Mouse (Mus musculus) hindbrain, embryonic 14.5 days (tissue): ENCODE results near the gene Slc16a1. TPM values are rescaled to one million over a fixed set of nuclear protein-coding genes. Genes with fewer than 3 reads are reported as not detected.

Source experiments
- ATAC-seq: fragments of 200-750 bp; cut with Nextera tagmentation; 2 replicates; pipeline ENCODE4 v1.8.0; 2017; ENCODE audit warnings: moderate number of reproducible peaks, mild to moderate bottlenecking, moderate TSS enrichment, moderate library complexity; ENCODE audit not compliant: low FRiP score
- DNase-seq: peaks from one replicate; pipeline ENCODE4 v3.0.0-alpha.2; 2015; ENCODE audit warnings: low spot score
- H3K27ac ChIP-seq: fragments of 300-500 bp; sonication (generic); 2 replicates; pipeline ENCODE4 v1.5.1; 2014; ENCODE audit warnings: mild to moderate bottlenecking, moderate library complexity
- H3K27me3 ChIP-seq: fragments of 300-500 bp; sonication (generic); 2 replicates; pipeline ENCODE4 v1.6.1; 2014; ENCODE audit warnings: mild to moderate bottlenecking, low read length, mixed read lengths; ENCODE audit not compliant: control insufficient read depth, insufficient read depth
- H3K36me3 ChIP-seq: fragments of 300-500 bp; sonication (generic); replicated peaks from 2 replicates; pipeline ENCODE4 v1.6.1; 2014; ENCODE audit not compliant: control insufficient read depth, insufficient read depth
- H3K4me1 ChIP-seq: fragments of 300-500 bp; sonication (generic); replicated peaks from 2 replicates; pipeline ENCODE4 v1.6.1; 2014; ENCODE audit warnings: antibody characterized with exemption, low read length, mixed read lengths; ENCODE audit not compliant: control insufficient read depth, insufficient read depth
- H3K4me2 ChIP-seq: fragments of 300-500 bp; sonication (generic); replicated peaks from 2 replicates; pipeline ENCODE4 v1.6.1; 2014; ENCODE audit warnings: mild to moderate bottlenecking, moderate library complexity
- H3K4me3 ChIP-seq: fragments of 300-500 bp; sonication (generic); replicated peaks from 2 replicates; pipeline ENCODE4 v1.5.1; 2014; ENCODE audit warnings: mild to moderate bottlenecking, low read length
- H3K9ac ChIP-seq: fragments of 300-500 bp; sonication (generic); 2 replicates; pipeline ENCODE4 v1.6.1; 2014
- H3K9me3 ChIP-seq: fragments of 300-500 bp; sonication (generic); 2 replicates; pipeline ENCODE4 v1.6.1; 2016; ENCODE audit warnings: low read length; ENCODE audit not compliant: control insufficient read depth
- WGBS: fragments of 180-500 bp; shearing (Covaris S2); extraction: QIAGEN DNeasy Blood & Tissue Kit; methylation state at CpG from one replicate; pipeline ENCODE4 v1.1.7; 2014; 5-methylcytosine and 5-hydroxymethylcytosine counted together
- polyA plus RNA-seq: library from polyadenylated mRNA; unstranded; fragments of >200 nt; fragmentation: Nextera tagmentation; extraction: Ambion mirVana; gene quantifications from 2 replicates; pipeline ENCODE4 v1.2.1, GENCODE M21; 2014

The Slc16a1 gene
- polyA plus RNA-seq, 1 experiment from 2014 or later: 10.0 TPM

GRCm38 (mm10) chr3:104654219-104654618 lies 15.8 kb downstream of the Slc16a1 start:
- no peak overlapping the region for H3K4me2 ChIP-seq
- no peak overlapping the region for H3K4me3 ChIP-seq
- H3K36me3 ChIP-seq: peaks cover 21% of the 10 kb centered on the region
- H3K9ac ChIP-seq: no peak overlapping the region
- no peak overlapping the region for H3K27ac ChIP-seq
- DNase-seq (no peak), ATAC-seq (no peak)
- no peaks in the 10 kb centered on the region for H3K4me1 ChIP-seq
- WGBS: 100% methylated on average over 4 of the region's 4 CpGs
- no peaks in the 10 kb centered on the region for H3K9me3 ChIP-seq
- no peaks in the 10 kb centered on the region for H3K27me3 ChIP-seq

- H3K36me3 ChIP-seq: peaks cover 21% of the 10 kb centered on the region
- DNase-seq (no peak), ATAC-seq (no peak)
- no peaks in the 10 kb centered on the region for H3K4me1 ChIP-seq
- no peak overlapping the region for H3K9ac ChIP-seq
- no peak overlapping the region for H3K27ac ChIP-seq
- no peak overlapping the region for H3K4me2 ChIP-seq
- no peaks in the 10 kb centered on the region for H3K9me3 ChIP-seq
- 96% methylated on average over 4 of the region's 4 CpGs for WGBS
- no peaks in the 10 kb centered on the region for H3K27me3 ChIP-seq
- no peak overlapping the region for H3K4me3 ChIP-seq
Measured at GRCm38 (mm10) chr3:104654921-104655320, 16.5 kb downstream of the Slc16a1 start.

DNA sequence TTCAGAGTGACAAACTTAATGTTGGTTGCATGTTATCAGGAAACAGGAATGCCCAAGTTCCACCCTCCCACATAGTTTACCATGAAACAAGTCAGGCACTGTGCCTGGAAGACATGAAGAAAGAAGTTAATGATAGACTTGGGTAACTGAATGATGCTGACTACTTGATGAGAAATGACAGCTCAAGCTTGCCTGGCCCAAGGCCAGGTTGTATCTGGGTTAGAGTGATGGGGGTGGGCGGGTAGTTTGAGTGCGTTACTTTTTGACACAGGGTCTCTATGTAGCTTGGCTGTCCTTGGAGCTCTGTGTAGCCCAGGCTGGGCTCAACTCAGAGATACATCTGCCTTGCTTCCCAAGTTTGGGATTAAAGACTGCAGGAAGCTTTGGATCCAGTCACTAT lies 20.2 kb downstream of the Slc16a1 start:
- ATAC-seq: no peak
- no peaks in the 10 kb centered on the region for H3K9me3 ChIP-seq
- H3K36me3 ChIP-seq: peaks cover 9% of the 10 kb centered on the region; the same call in 1 of the 2 replicates
- no peak overlapping the region for H3K4me3 ChIP-seq
- WGBS: 95% methylated on average over 2 of the region's 2 CpGs
- H3K27ac ChIP-seq: no peak overlapping the region
- H3K4me1 ChIP-seq: no peaks in the 10 kb centered on the region
- no peak for DNase-seq
- no peak overlapping the region for H3K4me2 ChIP-seq
- no peaks in the 10 kb centered on the region for H3K27me3 ChIP-seq
- no peak overlapping the region for H3K9ac ChIP-seq

- H3K9ac ChIP-seq: no peak overlapping the region
- DNase-seq (no peak), ATAC-seq (no peak)
- peaks cover 6% of the 10 kb centered on the region; the same call in 1 of the 2 replicates for H3K36me3 ChIP-seq
- H3K27me3 ChIP-seq: no peaks in the 10 kb centered on the region
- H3K4me3 ChIP-seq: no peak overlapping the region
- no peaks in the 10 kb centered on the region for H3K9me3 ChIP-seq
- WGBS: 90% methylated on average over 4 of the region's 4 CpGs
- no peak overlapping the region for H3K27ac ChIP-seq
- no peak overlapping the region for H3K4me2 ChIP-seq
- H3K4me1 ChIP-seq: no peaks in the 10 kb centered on the region
Measured at GRCm38 (mm10) chr3:104659758-104660157, 21.3 kb downstream of the Slc16a1 start.

DNA sequence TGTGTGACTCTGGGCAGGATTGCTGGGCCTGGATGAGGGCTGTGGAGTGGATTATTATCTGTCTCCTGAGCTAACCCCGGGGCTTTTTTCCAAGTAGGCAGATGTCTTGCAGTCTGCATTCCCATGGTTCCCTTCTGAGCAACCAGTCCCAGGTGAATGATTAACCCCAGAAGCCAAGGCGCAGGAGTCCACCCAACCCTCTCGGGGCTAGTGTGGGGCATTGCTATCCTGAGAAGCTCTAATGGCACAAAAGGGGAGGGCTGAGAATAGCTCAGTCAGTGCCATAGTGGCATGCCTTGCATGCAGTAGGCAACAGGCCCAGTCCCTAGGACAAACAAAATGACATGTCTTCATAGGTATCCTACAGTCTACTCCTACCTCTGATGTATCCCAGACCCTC lies 22.1 kb downstream of the Slc16a1 start:
- Histone ChIP-seq H3K9me3 (no peaks in the 10 kb centered on the region), H3K9ac (no peak overlapping the region), H3K4me3 (no peak overlapping the region), H3K4me1 (no peaks in the 10 kb centered on the region), H3K27ac (no peak overlapping the region), H3K4me2 (no peak overlapping the region), H3K27me3 (no peaks in the 10 kb centered on the region), H3K36me3 (0 out of 2 replicates have a peak, but pooled peaks cover 2% of the 10 kb centered on the region)
- ATAC-seq: no peak
- WGBS: 57% methylated on average over 3 of the region's 3 CpGs
- DNase-seq: no peak

DNA sequence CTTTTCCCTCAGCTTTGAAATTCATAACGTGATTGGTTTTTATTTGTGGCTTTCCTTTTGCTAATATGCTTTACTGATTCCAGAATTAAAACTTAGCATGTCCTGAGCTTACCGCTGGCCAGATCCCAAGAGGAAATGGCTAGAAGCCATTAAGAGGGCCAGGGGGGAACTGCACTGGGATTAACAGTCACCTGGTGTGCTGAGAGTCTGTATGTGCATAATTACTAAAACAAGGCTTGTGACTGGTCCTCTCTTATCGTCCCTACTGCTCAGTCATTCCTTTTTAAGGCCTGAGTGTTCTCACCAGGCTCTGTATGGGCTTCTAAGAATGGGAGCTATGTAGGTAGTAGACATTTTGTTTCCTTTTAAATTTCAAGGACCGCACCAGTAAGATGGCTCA lies 23.5 kb downstream of the Slc16a1 start:
- no peaks in the 10 kb centered on the region for H3K9me3 ChIP-seq
- whole genome bisulfite sequencing: 46% methylated on average over 4 of the region's 4 CpGs
- no peaks in the 10 kb centered on the region for H3K4me1 ChIP-seq
- ATAC-seq (no peak), DNase-seq (no peak)
- no peak overlapping the region for H3K4me3 ChIP-seq
- no peak overlapping the region for H3K4me2 ChIP-seq
- no peaks in the 10 kb centered on the region for H3K27me3 ChIP-seq
- no peak overlapping the region for H3K27ac ChIP-seq
- H3K36me3 ChIP-seq: no peaks in the 10 kb centered on the region
- H3K9ac ChIP-seq: no peak overlapping the region

DNA sequence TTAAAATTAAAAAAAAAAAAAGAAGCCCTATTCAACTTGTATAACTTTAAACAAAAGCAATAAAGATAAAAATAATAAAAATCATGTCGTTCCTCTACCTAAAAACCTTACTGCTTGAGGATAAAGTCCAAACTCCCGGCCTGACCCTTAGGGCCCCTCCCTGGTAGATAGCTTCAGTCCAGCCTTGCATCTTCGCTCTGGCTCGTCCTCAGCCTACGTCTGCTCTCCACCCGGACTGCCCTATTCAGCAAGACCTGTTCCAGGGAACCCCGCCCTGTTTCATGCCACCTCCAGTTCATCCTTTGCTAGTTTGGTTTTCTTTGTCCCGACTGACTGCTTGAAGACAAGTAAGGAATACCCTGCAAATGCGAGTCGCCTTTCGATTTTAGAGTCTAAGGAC lies 24.5 kb downstream of the Slc16a1 start:
- no peaks in the 10 kb centered on the region for H3K9me3 ChIP-seq
- no peaks in the 10 kb centered on the region for H3K4me1 ChIP-seq
- H3K9ac ChIP-seq: no peak overlapping the region
- no peak overlapping the region for H3K4me2 ChIP-seq
- WGBS: 88% methylated on average over 11 of the region's 11 CpGs
- H3K27me3 ChIP-seq: no peaks in the 10 kb centered on the region
- H3K4me3 ChIP-seq: no peak overlapping the region
- H3K36me3 ChIP-seq: no peaks in the 10 kb centered on the region
- no peak overlapping the region for H3K27ac ChIP-seq
- no peak for ATAC-seq
- DNase-seq: no peak

GRCm38 (mm10) chr3:104666950-104667349 lies 28.5 kb downstream of the Slc16a1 start:
- Histone ChIP-seq H3K4me2 (no peak overlapping the region), H3K27me3 (no peaks in the 10 kb centered on the region), H3K27ac (no peak overlapping the region), H3K9me3 (no peaks in the 10 kb centered on the region), H3K36me3 (no peaks in the 10 kb centered on the region), H3K4me3 (no peak overlapping the region), H3K9ac (no peak overlapping the region), H3K4me1 (peaks cover 7% of the 10 kb centered on the region; the same call in 1 of the 2 replicates)
- DNase-seq: peak; percentile 49
- WGBS: 73% methylated on average over 4 of the region's 4 CpGs
- no peak for ATAC-seq

DNA sequence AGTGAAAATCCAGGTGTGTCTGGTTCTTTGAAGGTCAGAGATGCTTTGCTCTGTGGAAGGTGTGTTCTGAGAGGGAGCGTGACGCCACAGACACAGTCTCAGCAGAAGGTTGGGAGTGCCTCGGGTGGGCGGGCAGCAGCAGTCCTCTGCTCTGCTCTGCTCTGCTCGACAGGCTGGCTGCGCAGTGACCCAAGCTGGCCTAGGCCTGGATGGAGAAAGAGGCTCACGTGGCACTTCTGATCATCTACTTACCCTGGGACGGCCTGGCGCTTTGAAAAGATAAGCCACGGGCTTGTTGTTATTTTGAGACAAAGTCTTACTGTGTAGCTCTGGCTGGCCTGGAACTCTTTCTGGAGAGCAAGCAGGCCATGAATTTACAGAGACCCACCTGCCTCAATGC lies 29.0 kb downstream of the Slc16a1 start:
- Histone ChIP-seq H3K9ac (no peak overlapping the region), H3K27me3 (no peaks in the 10 kb centered on the region), H3K9me3 (no peaks in the 10 kb centered on the region), H3K4me1 (peaks cover 7% of the 10 kb centered on the region; the same call in 1 of the 2 replicates), H3K36me3 (no peaks in the 10 kb centered on the region), H3K4me2 (no peak overlapping the region), H3K27ac (no peak overlapping the region), H3K4me3 (no peak overlapping the region)
- 73% methylated on average over 10 of the region's 10 CpGs for WGBS
- ATAC-seq (no peak), DNase-seq (no peak)

GRCm38 (mm10) chr3:104668989-104669388 lies 30.5 kb downstream of the Slc16a1 start:
- Histone ChIP-seq H3K27ac (no peak overlapping the region), H3K9ac (no peak overlapping the region), H3K4me2 (no peak overlapping the region), H3K4me3 (no peak overlapping the region), H3K4me1 (peaks cover 7% of the 10 kb centered on the region; the same call in 1 of the 2 replicates), H3K36me3 (no peaks in the 10 kb centered on the region), H3K27me3 (no peaks in the 10 kb centered on the region), H3K9me3 (no peaks in the 10 kb centered on the region)
- ATAC-seq (no peak), DNase-seq (no peak)
- WGBS: 95% methylated on average over 5 of the region's 5 CpGs
